Mouse (Mus musculus) forebrain, embryonic 13.5 days (tissue): ENCODE results near the gene Calb2. TPM values are rescaled to one million over a fixed set of nuclear protein-coding genes. Genes with fewer than 3 reads are reported as not detected.

Experiments used
- ATAC-seq: fragments of 200-750 bp; cut with Nextera tagmentation; 2 replicates; pipeline ENCODE4 v1.8.0; 2017
- H3K27ac ChIP-seq: fragments of 300-500 bp; sonication (generic); 2 replicates; pipeline ENCODE4 v1.5.1; 2015; ENCODE audit warnings: inconsistent platforms, mild to moderate bottlenecking, moderate library complexity
- H3K27me3 ChIP-seq: fragments of 300-500 bp; sonication (generic); 2 replicates; pipeline ENCODE4 v1.6.1; 2015; ENCODE audit warnings: mild to moderate bottlenecking, inconsistent platforms
- H3K36me3 ChIP-seq: fragments of 300-500 bp; sonication (generic); 2 replicates; pipeline ENCODE4 v1.6.1; 2015; ENCODE audit warnings: mild to moderate bottlenecking, inconsistent platforms; ENCODE audit not compliant: poor library complexity, severe bottlenecking
- H3K4me1 ChIP-seq: fragments of 300-500 bp; sonication (generic); 2 replicates; pipeline ENCODE4 v1.6.1; 2015; ENCODE audit warnings: inconsistent platforms
- H3K4me2 ChIP-seq: fragments of 300-500 bp; sonication (generic); 2 replicates; pipeline ENCODE4 v1.6.1; 2015; ENCODE audit warnings: inconsistent platforms, mild to moderate bottlenecking, moderate library complexity
- H3K4me3 ChIP-seq: fragments of 300-500 bp; sonication (generic); 2 replicates; pipeline ENCODE4 v1.5.1; 2015; ENCODE audit warnings: mild to moderate bottlenecking, inconsistent platforms
- H3K9ac ChIP-seq: fragments of 300-500 bp; sonication (generic); 2 replicates; pipeline ENCODE4 v1.6.1; 2015; ENCODE audit warnings: mild to moderate bottlenecking, inconsistent platforms
- H3K9me3 ChIP-seq: fragments of 300-500 bp; sonication (generic); replicated peaks from 2 replicates; pipeline ENCODE4 v1.6.1; 2016; ENCODE audit warnings: inconsistent platforms
- WGBS: fragments of 180-500 bp; shearing (Covaris S2); methylation state at CpG from one replicate; pipeline ENCODE4 v1.1.7; 2015; 5-methylcytosine and 5-hydroxymethylcytosine counted together
- polyA plus RNA-seq: library from polyadenylated mRNA; unstranded; fragments of >200 nt; fragmentation: Nextera tagmentation; extraction: Ambion mirVana; gene quantifications from 2 replicates; pipeline ENCODE4 v1.2.1, GENCODE M21; 2015

Gene Calb2
- polyA plus RNA-seq = 49.9 and 60.7 TPM in 2 replicates

GRCm38 (mm10) chr8:110168046-110168445, at the start of gene Calb2:
TSS of gene Calb2 (minus strand) at chr8:110168210.
- ATAC-seq = peak; percentile 95
- WGBS = 1% methylated on average over 33 of the region's 33 CpGs
- peak within 1 kb of the TSS; percentile 40; the same call in 1 of the 2 replicates for H3K9ac ChIP-seq
- no peaks in the 10 kb centered on the region for H3K9me3 ChIP-seq
- H3K4me1 ChIP-seq = peaks cover 8% of the 10 kb centered on the region; the same call in 1 of the 2 replicates
- H3K27ac ChIP-seq = no peak within 1 kb of the TSS
- H3K27me3 ChIP-seq = peaks cover 34% of the 10 kb centered on the region
- H3K36me3 ChIP-seq = no peaks in the 10 kb centered on the region
- H3K4me2 ChIP-seq = peak within 1 kb of the TSS; percentile 52
- peak within 1 kb of the TSS; percentile 28 for H3K4me3 ChIP-seq

DNA sequence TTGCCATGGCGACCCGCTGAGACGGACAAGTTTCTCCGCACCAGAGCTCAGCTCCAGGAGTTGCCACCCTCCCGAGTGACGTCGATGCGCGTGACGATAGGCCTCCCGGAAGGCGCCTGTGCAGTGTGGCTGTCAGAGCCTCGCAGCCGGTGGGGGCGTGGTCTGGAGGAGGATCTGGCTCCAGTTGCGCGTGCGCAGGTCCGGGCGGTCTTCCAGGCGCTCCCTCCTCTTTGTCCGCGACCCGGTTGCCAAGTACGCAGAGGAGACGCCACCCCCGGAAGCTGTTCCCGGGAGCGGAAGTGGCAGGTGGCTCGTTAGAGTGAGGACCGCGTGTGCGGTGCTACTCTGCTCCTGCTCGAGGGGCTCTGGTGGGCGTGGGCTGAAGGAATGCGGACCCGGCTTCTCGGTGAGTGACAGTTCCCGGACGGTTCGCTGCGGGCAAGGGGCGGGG, 49.7 kb upstream of the Calb2 start:
- under 1% methylated on average over 43 of the region's 43 CpGs for WGBS
- Histone ChIP-seq H3K4me3 (peak overlapping the region; percentile 60), H3K27ac (peak overlapping the region; percentile 68), H3K4me1 (peaks cover 27% of the 10 kb centered on the region), H3K9ac (peak overlapping the region; percentile 60), H3K27me3 (no peaks in the 10 kb centered on the region), H3K9me3 (no peaks in the 10 kb centered on the region), H3K4me2 (peak overlapping the region; percentile 75), H3K36me3 (peaks cover 20% of the 10 kb centered on the region)
- peak; percentile 100 for ATAC-seq

GRCm38 (mm10) chr8:110217198-110217597, 49.2 kb upstream of the Calb2 start:
- Histone ChIP-seq H3K4me3 (peak overlapping the region; percentile 60), H3K4me2 (peak overlapping the region; percentile 75), H3K9me3 (no peaks in the 10 kb centered on the region), H3K4me1 (peaks cover 27% of the 10 kb centered on the region), H3K9ac (peak overlapping the region; percentile 46), H3K27ac (peak overlapping the region; percentile 68), H3K27me3 (no peaks in the 10 kb centered on the region), H3K36me3 (peaks cover 15% of the 10 kb centered on the region)
- 33% methylated on average over 5 of the region's 5 CpGs for WGBS
- ATAC-seq = peak; percentile 56

- no peaks in the 10 kb centered on the region for H3K27me3 ChIP-seq
- no peak overlapping the region for H3K4me3 ChIP-seq
- H3K36me3 ChIP-seq = peaks cover 5% of the 10 kb centered on the region
- H3K27ac ChIP-seq = no peak overlapping the region
- 79% methylated on average over 5 of the region's 5 CpGs for WGBS
- H3K4me1 ChIP-seq = peaks cover 27% of the 10 kb centered on the region
- no peak for ATAC-seq
- H3K9me3 ChIP-seq = no peaks in the 10 kb centered on the region
- no peak overlapping the region for H3K9ac ChIP-seq
- H3K4me2 ChIP-seq = no peak overlapping the region
Observed at GRCm38 (mm10) chr8:110216253-110216652, 48.2 kb upstream of the Calb2 start.

DNA sequence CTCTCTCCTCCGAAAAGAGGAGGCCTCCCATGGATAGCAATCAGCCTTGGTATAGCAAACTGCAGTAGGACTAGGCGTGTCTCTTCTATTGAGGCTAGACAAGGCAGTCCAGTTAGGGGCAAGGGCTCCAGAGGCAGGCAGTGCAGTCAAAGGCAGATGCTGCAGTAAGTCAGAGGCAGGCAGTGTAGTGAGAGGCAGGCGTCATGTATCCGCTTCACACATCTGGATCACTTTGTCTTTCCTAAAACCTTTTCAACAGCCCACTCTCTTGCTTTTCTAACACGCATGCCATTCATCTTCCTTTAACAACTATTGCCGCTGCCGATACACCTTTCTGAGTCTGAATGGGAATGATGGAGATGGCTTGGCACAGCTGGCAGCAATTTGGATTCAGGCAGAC, 47.4 kb upstream of the Calb2 start, which contains the start of gene Cmtr2:
Cmtr2 (plus strand) TSS at position 301 of the 400 bp plus-strand sequence.
- 80% methylated on average over 7 of the region's 7 CpGs for WGBS
- Histone ChIP-seq H3K4me3 (no peak within 1 kb of the TSS), H3K9ac (no peak within 1 kb of the TSS), H3K36me3 (no peaks in the 10 kb centered on the region), H3K27ac (no peak within 1 kb of the TSS), H3K4me2 (no peak within 1 kb of the TSS), H3K27me3 (no peaks in the 10 kb centered on the region), H3K4me1 (peaks cover 27% of the 10 kb centered on the region), H3K9me3 (no peaks in the 10 kb centered on the region)
- no peak for ATAC-seq

GRCm38 (mm10) chr8:110201806-110202205, 33.8 kb upstream of the Calb2 start:
- H3K27me3 ChIP-seq = 0 out of 2 replicates have a peak, but pooled peaks cover 12% of the 10 kb centered on the region
- no peak for ATAC-seq
- 0 out of 2 replicates have a peak, but pooled peaks cover 6% of the 10 kb centered on the region for H3K4me1 ChIP-seq
- 25% methylated on average over 11 of the region's 11 CpGs for WGBS
- no peak overlapping the region for H3K27ac ChIP-seq
- no peaks in the 10 kb centered on the region for H3K36me3 ChIP-seq
- no peak overlapping the region for H3K9ac ChIP-seq
- H3K4me2 ChIP-seq = no peak overlapping the region
- H3K4me3 ChIP-seq = no peak overlapping the region
- no peaks in the 10 kb centered on the region for H3K9me3 ChIP-seq

- Histone ChIP-seq H3K4me1 (0 out of 2 replicates have a peak, but pooled peaks cover 2% of the 10 kb centered on the region), H3K9ac (no peak overlapping the region), H3K36me3 (no peaks in the 10 kb centered on the region), H3K9me3 (no peaks in the 10 kb centered on the region), H3K27ac (no peak overlapping the region), H3K27me3 (0 out of 2 replicates have a peak, but pooled peaks cover 12% of the 10 kb centered on the region), H3K4me2 (no peak overlapping the region), H3K4me3 (no peak overlapping the region)
- ATAC-seq = no peak
- WGBS = 3% methylated on average over 5 of the region's 5 CpGs
Observed at GRCm38 (mm10) chr8:110196678-110197077, 28.7 kb upstream of the Calb2 start.

DNA sequence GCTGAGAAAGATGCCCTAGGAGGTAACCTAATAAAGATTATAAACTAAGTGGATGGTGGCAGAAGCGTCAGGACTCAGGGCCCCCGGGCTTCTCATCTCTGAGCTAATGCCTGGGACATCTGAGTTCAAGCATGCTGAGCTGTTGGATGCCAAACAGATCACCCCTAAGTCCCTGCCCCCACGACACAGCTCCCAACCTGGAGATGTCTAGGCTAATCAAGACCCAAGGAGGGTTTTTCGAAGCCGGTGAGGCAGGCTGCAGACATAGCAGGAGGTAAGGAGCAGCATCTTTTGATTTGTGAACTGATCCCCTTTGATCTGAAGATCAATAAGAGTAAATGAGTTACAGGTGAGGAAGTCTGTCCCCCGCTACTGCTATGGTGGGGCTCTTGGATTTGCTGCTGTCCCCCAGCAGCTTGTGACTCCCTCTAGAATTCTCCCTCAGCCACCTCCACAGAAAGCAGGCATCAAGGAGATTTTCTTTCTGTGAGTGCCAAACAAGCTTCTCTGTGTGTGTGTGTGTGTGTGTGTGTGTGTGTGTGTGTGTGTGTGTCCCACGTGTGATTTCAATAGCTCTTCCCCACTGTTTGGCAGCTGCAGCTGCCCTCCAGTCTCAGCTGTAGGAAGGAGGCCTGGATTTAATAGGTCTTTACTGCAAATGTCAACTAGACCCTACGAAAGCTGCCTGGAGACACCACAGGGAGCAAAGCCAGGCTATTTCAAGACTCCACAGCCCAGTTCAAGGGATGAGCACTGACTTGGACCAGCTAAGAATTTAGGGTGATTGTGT, 21.1 kb upstream of the Calb2 start:
- Histone ChIP-seq H3K9me3 (no peaks in the 10 kb centered on the region), H3K27ac (peak overlapping the region; percentile 51; the same call in 1 of the 2 replicates), H3K4me2 (no peak overlapping the region), H3K4me1 (peaks cover 12% of the 10 kb centered on the region), H3K9ac (no peak overlapping the region), H3K4me3 (no peak overlapping the region), H3K27me3 (no peaks in the 10 kb centered on the region), H3K36me3 (no peaks in the 10 kb centered on the region)
- ATAC-seq = peak; percentile 55; the same call in 1 of the 2 replicates
- 18% methylated on average over 8 of the region's 8 CpGs for WGBS

DNA sequence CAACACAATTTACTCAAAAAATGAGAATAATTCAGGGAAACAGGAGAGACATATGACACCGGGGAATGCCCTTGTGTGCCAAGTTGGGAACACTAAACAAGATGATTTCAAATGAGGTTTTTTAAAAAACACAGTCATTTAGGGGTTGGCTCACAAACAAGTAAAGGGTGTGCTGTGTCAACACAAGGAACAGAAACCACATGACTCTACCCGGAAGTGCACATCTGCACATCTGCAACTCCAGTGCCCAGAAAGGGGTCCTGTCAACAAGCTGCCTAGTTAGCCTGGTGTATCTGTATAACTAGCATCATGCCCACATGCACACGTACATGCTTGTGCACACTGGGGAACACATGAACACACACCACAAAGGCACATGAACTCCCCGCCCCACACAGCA, 17.5 kb upstream of the Calb2 start:
- no peak overlapping the region for H3K4me3 ChIP-seq
- no peaks in the 10 kb centered on the region for H3K27me3 ChIP-seq
- no peak for ATAC-seq
- no peaks in the 10 kb centered on the region for H3K9me3 ChIP-seq
- no peaks in the 10 kb centered on the region for H3K36me3 ChIP-seq
- WGBS = 88% methylated on average over 4 of the region's 4 CpGs
- H3K4me2 ChIP-seq = no peak overlapping the region
- no peak overlapping the region for H3K9ac ChIP-seq
- H3K4me1 ChIP-seq = peaks cover 23% of the 10 kb centered on the region
- H3K27ac ChIP-seq = no peak overlapping the region

- no peak overlapping the region for H3K27ac ChIP-seq
- no peak for ATAC-seq
- 16% methylated on average over 11 of the region's 11 CpGs for WGBS
Observed at GRCm38 (mm10) chr8:110183748-110184147, 15.7 kb upstream of the Calb2 start.

GRCm38 (mm10) chr8:110182735-110183367, 14.8 kb upstream of the Calb2 start:
- WGBS = 47% methylated on average over 11 of the region's 11 CpGs
- Histone ChIP-seq H3K4me3 (no peak overlapping the region), H3K9me3 (no peaks in the 10 kb centered on the region), H3K4me1 (peaks cover 12% of the 10 kb centered on the region), H3K36me3 (no peaks in the 10 kb centered on the region), H3K27me3 (no peaks in the 10 kb centered on the region), H3K9ac (no peak overlapping the region), H3K4me2 (no peak overlapping the region), H3K27ac (no peak overlapping the region)
- ATAC-seq = 0 out of 2 replicates have a peak, but pooled peaks have one; percentile 41

More at GRCm38 (mm10) chr8:110183748-110184147, 15.7 kb upstream of the Calb2 start:
- Histone ChIP-seq H3K4me2 (no peak overlapping the region), H3K4me3 (no peak overlapping the region), H3K36me3 (no peaks in the 10 kb centered on the region), H3K9ac (no peak overlapping the region), H3K9me3 (no peaks in the 10 kb centered on the region), H3K4me1 (peaks cover 12% of the 10 kb centered on the region), H3K27me3 (no peaks in the 10 kb centered on the region)
